Mouse (Mus musculus) kidney, embryonic 16.5 days (tissue): ENCODE results near the gene Hcfc1r1. TPM values are rescaled to one million over a fixed set of nuclear protein-coding genes. Genes with fewer than 3 reads are reported as not detected.
A peak's percentile ranks its signal among the peaks of the same experiment; 100 is the strongest.

Experiments used
- ATAC-seq: fragments of 200-750 bp; cut with Nextera tagmentation; 2 replicates; pipeline ENCODE4 v1.8.0; 2017; ENCODE audit warnings: moderate TSS enrichment; ENCODE audit not compliant: low FRiP score, low TSS enrichment
- H3K27ac ChIP-seq: fragments of 300-500 bp; sonication (generic); 2 replicates; pipeline ENCODE4 v1.5.1; 2014; ENCODE audit warnings: low read length
- H3K27me3 ChIP-seq: fragments of 300-500 bp; sonication (generic); 2 replicates; pipeline ENCODE4 v1.6.1; 2014; ENCODE audit warnings: low read length, control low read depth, mixed read lengths; ENCODE audit not compliant: insufficient read depth
- H3K36me3 ChIP-seq: fragments of 300-500 bp; sonication (generic); 2 replicates; pipeline ENCODE4 v1.6.1; 2014; ENCODE audit warnings: low read length, control low read depth, mixed read lengths; ENCODE audit not compliant: insufficient read depth
- H3K4me1 ChIP-seq: fragments of 300-500 bp; sonication (generic); 2 replicates; pipeline ENCODE4 v1.6.1; 2014; ENCODE audit warnings: low read length, control low read depth, mixed read lengths; ENCODE audit not compliant: insufficient read depth
- H3K4me2 ChIP-seq: fragments of 300-500 bp; sonication (generic); replicated peaks from 2 replicates; pipeline ENCODE4 v1.6.1; 2014; ENCODE audit warnings: low read depth, low read length
- H3K4me3 ChIP-seq: fragments of 300-500 bp; sonication (generic); 2 replicates; pipeline ENCODE4 v1.5.1; 2014; ENCODE audit warnings: mild to moderate bottlenecking, low read length
- H3K9ac ChIP-seq: fragments of 300-500 bp; sonication (generic); replicated peaks from 2 replicates; pipeline ENCODE4 v1.6.1; 2014; ENCODE audit warnings: low read length
- H3K9me3 ChIP-seq: fragments of 300-500 bp; sonication (generic); 2 replicates; pipeline ENCODE4 v1.6.1; 2016; ENCODE audit warnings: low read length, control low read depth
- WGBS: fragments of 180-500 bp; shearing (Covaris S2); extraction: QIAGEN DNeasy Blood & Tissue Kit; methylation state at CpG from one replicate; pipeline ENCODE4 v1.1.7; 2014; 5-methylcytosine and 5-hydroxymethylcytosine counted together
- polyA plus RNA-seq: library from polyadenylated mRNA; unstranded; fragments of >200 nt; fragmentation: Nextera tagmentation; extraction: Ambion mirVana; gene quantifications from 2 replicates; pipeline ENCODE4 v1.2.1, GENCODE M21; 2015

The Hcfc1r1 gene
- polyA plus RNA-seq, 1 experiment from 2014 or later = 73.4 TPM

DNA sequence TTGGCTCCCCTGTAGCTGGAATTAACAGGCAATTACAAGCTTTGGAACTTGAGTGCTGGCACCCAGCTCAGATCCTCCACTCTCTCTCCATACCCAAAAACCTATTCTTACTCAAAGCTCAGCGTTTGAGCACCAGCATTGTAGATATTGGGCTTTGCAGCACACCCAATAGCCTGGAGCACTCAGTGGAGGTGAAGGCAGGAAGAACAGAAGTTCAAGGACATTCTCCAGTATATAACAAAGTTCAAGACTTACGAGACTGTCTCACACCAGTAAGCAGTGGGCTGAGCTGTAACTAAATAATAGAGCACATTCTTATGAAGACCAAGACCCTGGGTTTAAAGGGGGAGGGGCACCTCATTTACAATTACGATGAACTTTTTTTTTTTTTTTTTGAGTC lies 635 bp upstream of the Hcfc1r1 start:
- 0 out of 2 replicates have a peak overlapping the region, but pooled peaks have one; percentile 2 for H3K9ac ChIP-seq
- ATAC-seq = no peak
- 60% methylated on average over 3 of the region's 3 CpGs for WGBS

DNA sequence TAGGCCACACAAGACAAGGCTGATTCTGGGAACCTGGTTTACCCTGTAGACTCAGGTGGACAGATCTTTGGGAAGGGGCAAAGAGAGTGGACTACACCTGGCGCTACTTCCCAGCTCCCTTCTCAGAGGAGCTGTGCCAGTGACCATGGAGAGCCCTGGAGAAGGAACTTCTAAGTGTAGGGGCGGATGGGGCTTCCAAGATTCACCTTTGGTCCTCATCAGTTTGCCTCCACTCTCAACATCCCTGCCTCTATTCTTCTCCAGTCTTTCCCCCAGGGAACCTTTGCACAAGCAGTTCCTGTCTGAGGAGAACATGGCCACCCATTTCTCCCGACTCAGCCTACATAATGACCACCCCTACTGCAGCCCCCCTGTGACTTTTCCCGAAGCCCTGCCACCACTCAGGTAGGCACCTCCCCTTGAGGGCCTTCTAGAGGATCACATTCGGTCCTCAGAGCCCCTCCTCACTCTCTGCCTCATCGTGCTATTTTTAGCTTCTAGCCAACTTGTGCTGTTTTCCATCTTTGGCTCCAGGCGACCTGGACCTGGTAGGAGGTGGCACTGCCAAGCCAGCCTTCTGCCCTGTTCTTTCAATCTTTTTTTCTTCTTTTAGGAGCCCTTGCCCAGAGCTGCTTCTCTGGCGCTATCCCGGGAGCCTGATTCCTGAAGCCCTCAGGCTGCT lies 1.0 kb downstream of the Hcfc1r1 start:
- Histone ChIP-seq H3K4me1 (peaks cover 38% of the 10 kb centered on the region), H3K4me3 (peak overlapping the region; percentile 63), H3K9me3 (no peaks in the 10 kb centered on the region), H3K4me2 (peak overlapping the region; percentile 91), H3K36me3 (peaks cover 4% of the 10 kb centered on the region), H3K9ac (peak overlapping the region; percentile 82), H3K27ac (peak overlapping the region; percentile 89), H3K27me3 (peaks cover 11% of the 10 kb centered on the region)
- WGBS = 30% methylated on average over 9 of the region's 9 CpGs
- no peak; the same call in 1 of the 2 replicates for ATAC-seq

More for the DNA sequence above, 635 bp upstream of the Hcfc1r1 start:
- peaks cover 38% of the 10 kb centered on the region for H3K4me1 ChIP-seq
- peak overlapping the region; percentile 63 for H3K4me3 ChIP-seq
- peaks cover 2% of the 10 kb centered on the region; the same call in 1 of the 2 replicates for H3K27me3 ChIP-seq
- H3K36me3 ChIP-seq = peaks cover 10% of the 10 kb centered on the region
- no peak overlapping the region for H3K27ac ChIP-seq
- peak overlapping the region; percentile 91 for H3K4me2 ChIP-seq
- no peaks in the 10 kb centered on the region for H3K9me3 ChIP-seq

DNA sequence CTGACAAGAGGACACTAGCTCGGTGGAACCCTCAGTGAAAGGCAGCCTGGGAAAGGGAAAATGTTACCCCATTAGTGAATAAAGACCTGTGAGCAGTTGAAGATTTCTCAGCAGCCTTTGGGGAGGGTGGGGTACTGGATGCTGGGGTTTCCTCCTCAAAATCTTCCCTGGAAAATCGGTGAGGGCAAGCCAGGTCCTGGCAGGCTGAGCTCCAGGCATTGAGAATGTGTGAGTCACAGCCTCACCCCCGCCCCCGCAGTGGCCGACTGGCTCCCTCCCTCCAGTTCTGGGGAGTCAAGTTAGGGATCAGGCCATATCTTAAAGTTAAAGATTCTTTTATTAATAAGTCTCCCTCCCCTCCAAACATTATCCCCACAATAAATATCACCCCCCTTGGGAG lies 1.7 kb downstream of the Hcfc1r1 start:
- no peaks in the 10 kb centered on the region; the same call in 1 of the 2 replicates for H3K36me3 ChIP-seq
- peak overlapping the region; percentile 82; the same call in 1 of the 2 replicates for H3K9ac ChIP-seq
- peaks cover 17% of the 10 kb centered on the region for H3K27me3 ChIP-seq
- no peak for ATAC-seq
- H3K4me3 ChIP-seq = no peak overlapping the region; the same call in none of the 2 replicates
- peaks cover 38% of the 10 kb centered on the region for H3K4me1 ChIP-seq
- 30% methylated on average over 5 of the region's 5 CpGs for WGBS
- H3K27ac ChIP-seq = peak overlapping the region; percentile 89
- H3K9me3 ChIP-seq = no peaks in the 10 kb centered on the region
- H3K4me2 ChIP-seq = peak overlapping the region; percentile 91

DNA sequence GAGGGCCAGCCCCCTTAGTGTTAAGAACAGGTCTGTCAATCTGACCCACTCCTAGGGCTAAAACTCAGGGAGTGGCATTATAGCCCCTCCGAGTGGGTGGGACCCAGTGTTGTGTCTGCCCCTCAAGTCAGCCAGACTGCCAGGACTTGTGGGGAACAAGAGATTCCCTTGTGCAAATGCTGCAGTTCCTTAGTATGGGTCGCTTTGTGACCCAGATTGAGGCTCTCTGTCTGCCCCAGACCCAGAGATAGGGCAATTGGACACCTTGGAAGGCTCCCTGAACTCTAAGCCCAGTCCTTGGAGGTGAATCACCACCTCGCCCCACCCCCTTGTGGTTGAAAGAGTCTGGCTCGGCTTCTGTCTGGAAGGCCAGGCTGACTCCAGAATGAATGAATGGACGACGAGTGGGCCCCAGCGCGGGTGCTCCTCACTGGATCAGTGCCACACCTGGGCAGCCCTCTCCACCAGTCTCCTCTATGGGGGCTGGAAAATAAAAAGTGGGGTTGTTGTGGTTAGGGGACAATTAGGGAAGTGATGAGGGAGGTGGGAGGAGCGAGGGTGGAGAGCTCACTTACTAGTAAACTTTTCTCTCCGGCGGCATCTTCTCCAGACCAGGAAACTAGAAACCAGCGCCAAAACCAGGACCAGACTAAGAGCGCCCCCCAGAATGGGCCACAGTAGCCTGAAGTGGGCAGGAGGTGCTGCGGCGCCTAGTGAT lies 2.3 kb downstream of the Hcfc1r1 start:
- Histone ChIP-seq H3K27me3 (peaks cover 22% of the 10 kb centered on the region), H3K36me3 (no peaks in the 10 kb centered on the region), H3K4me2 (peak overlapping the region; percentile 91), H3K27ac (peak overlapping the region; percentile 46; the same call in 1 of the 2 replicates), H3K4me1 (peaks cover 42% of the 10 kb centered on the region), H3K4me3 (peak overlapping the region; percentile 65), H3K9ac (peak overlapping the region; percentile 74), H3K9me3 (no peaks in the 10 kb centered on the region)
- 11% methylated on average over 15 of the region's 15 CpGs for WGBS
- ATAC-seq = no peak

DNA sequence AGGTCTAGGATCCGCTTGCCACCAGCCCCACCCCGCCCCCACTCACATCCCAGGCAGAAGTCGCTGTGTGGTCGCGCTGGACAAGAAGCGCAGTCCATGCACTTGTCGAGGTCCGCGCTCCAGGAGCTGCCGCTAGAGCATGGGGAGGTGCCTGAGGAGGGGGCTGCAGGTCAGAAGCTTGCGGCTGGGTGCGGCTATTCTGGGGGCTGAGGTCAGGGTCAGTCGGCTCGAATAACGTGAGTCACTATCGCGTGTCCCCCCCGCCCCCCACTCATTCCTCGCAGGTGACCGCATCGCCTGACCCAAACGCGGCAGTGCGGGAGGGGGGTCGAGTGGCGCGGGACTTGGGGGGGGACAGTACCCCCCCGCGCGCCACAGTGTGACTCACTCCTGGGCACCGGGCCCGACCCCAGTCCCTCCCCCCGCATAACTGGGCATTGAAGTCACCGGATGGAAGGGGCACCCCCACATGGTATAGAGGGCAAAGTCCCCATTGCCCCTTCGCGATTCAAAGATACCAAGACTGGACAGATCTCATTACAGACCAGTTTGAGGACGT lies 3.2 kb downstream of the Hcfc1r1 start:
- Histone ChIP-seq H3K36me3 (no peaks in the 10 kb centered on the region), H3K27ac (peak overlapping the region; percentile 85), H3K4me3 (peak overlapping the region; percentile 65), H3K4me2 (peak overlapping the region; percentile 91), H3K9ac (peak overlapping the region; percentile 74), H3K4me1 (peaks cover 48% of the 10 kb centered on the region), H3K9me3 (no peaks in the 10 kb centered on the region), H3K27me3 (peaks cover 22% of the 10 kb centered on the region)
- whole genome bisulfite sequencing = under 1% methylated on average over 31 of the region's 37 CpGs
- ATAC-seq = no peak

DNA sequence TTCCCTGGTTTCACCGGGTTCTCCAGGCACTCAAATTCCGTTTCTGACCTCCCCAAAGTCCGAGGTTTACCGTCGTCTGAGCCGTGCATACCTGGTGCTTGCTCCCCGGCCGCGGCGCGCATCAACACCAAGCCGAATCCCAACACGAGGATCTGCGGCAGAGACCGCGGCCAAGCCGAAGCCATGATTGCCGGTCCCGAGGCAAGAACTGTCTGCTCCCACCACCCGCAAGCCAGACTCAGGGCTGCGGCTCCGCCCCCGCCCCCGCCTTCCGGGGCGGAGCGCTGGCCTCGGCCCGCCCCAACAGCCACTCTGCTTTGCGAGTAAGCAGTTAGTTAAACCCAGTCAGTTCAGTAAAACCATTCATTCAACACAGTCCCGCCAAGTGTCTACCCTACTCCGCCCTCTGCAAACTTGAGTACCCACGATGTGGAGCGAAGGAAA lies 3.9 kb downstream of the Hcfc1r1 start, which contains the start of gene Tnfrsf12a:
Gene Tnfrsf12a (minus strand): TSS at position 233 of the 444 bp plus-strand sequence.
- Histone ChIP-seq H3K4me2 (peak within 1 kb of the TSS; percentile 91), H3K36me3 (no peaks in the 10 kb centered on the region), H3K4me3 (peak within 1 kb of the TSS; percentile 65), H3K27me3 (peaks cover 27% of the 10 kb centered on the region), H3K9me3 (no peaks in the 10 kb centered on the region), H3K4me1 (peaks cover 55% of the 10 kb centered on the region), H3K27ac (peak within 1 kb of the TSS; percentile 85), H3K9ac (peak within 1 kb of the TSS; percentile 74)
- ATAC-seq = peak; percentile 24
- under 1% methylated on average over 34 of the region's 34 CpGs for WGBS

DNA sequence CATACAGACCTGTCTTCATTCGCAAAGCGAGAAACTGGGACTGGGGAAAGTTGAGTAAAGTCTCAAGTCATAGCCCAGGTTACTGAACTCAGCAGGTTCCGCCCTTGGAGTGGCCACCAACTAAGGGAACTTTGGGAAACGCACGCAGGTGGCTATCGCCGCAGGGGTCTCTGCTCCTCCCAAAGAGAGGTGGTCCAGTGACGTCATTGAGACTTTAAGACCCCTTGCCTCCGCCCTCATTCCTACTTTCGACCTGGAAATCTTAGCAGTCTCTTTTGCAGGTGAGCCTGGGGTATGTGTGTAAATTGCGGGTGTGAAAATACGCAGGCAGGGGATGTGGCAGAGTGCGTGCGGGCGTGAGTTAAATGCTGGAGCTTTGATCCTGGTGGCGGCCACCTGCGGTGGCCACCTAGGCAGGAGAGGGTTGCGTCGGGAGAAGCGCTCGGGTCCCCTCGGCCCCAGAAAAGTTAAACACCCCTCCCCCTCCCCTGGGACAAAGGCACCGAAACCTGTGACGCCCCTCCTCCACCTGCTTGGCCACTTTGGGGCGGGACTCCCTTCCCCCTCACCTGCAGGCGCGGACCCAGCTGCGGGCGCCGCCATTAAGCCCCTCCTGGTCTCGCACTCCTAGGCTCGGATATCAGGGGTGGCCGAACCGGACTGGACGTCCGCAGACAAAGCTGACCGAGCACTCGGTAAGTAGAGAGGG lies 5.9 kb downstream of the Hcfc1r1 start, which contains the start of gene Cldn6:
Gene Cldn6 (plus strand): TSS at position 123 of the 709 bp plus-strand sequence.
- ATAC-seq = no peak
- Histone ChIP-seq H3K4me2 (peak within 1 kb of the TSS; percentile 56), H3K4me1 (peaks cover 57% of the 10 kb centered on the region), H3K36me3 (no peaks in the 10 kb centered on the region), H3K9me3 (no peaks in the 10 kb centered on the region), H3K27me3 (peaks cover 39% of the 10 kb centered on the region), H3K4me3 (peak within 1 kb of the TSS; percentile 52), H3K27ac (peak within 1 kb of the TSS; percentile 54), H3K9ac (peak within 1 kb of the TSS; percentile 74)
- WGBS = 3% methylated on average over 38 of the region's 38 CpGs

DNA sequence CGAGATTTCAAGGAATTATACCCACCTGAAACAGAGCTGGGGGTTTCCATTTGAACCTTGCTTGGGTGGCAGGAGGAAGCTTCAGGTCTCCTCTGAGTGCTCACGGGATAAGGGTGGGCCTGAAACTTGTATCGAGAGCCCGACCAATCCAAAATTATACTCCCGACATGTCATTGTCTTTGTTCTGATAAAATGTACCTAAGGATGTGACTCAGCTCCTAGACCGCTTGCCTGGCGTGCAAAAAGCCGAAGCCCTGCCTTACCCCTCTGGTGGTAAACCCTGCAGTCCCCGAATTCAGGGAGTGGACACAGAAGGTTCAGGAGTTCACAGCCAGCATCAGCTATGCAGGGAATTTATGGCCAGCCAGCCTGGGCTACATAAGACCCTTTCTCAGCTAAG lies 6.9 kb downstream of the Hcfc1r1 start:
- Histone ChIP-seq H3K27me3 (peaks cover 43% of the 10 kb centered on the region), H3K4me1 (peaks cover 51% of the 10 kb centered on the region), H3K27ac (peak overlapping the region; percentile 54), H3K9me3 (no peaks in the 10 kb centered on the region), H3K36me3 (no peaks in the 10 kb centered on the region), H3K4me2 (peak overlapping the region; percentile 56), H3K4me3 (peak overlapping the region; percentile 52), H3K9ac (peak overlapping the region; percentile 74)
- WGBS = 64% methylated on average over 9 of the region's 9 CpGs
- no peak for ATAC-seq

DNA sequence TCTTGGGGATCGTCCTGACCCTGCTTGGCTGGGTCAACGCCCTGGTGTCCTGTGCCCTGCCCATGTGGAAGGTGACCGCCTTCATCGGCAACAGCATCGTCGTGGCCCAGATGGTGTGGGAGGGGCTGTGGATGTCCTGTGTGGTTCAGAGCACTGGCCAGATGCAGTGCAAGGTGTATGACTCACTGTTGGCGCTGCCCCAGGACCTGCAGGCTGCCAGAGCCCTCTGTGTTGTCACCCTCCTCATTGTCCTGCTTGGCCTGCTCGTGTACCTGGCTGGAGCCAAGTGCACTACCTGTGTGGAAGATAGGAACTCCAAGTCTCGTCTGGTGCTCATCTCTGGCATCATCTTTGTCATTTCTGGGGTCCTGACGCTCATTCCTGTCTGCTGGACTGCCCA lies 7.7 kb downstream of the Hcfc1r1 start:
- Histone ChIP-seq H3K36me3 (no peaks in the 10 kb centered on the region), H3K27ac (peak overlapping the region; percentile 86; the same call in 1 of the 2 replicates), H3K27me3 (peaks cover 43% of the 10 kb centered on the region), H3K9ac (0 out of 2 replicates have a peak overlapping the region, but pooled peaks have one; percentile 13), H3K9me3 (no peaks in the 10 kb centered on the region), H3K4me2 (peak overlapping the region; percentile 56), H3K4me3 (peak overlapping the region; percentile 52; the same call in 1 of the 2 replicates), H3K4me1 (peaks cover 43% of the 10 kb centered on the region)
- ATAC-seq = no peak
- 46% methylated on average over 10 of the region's 10 CpGs for WGBS
